Mouse (Mus musculus) neural tube, embryonic 12.5 days (tissue): ENCODE measurements around the gene Scg5. TPM values are rescaled to one million over a fixed set of nuclear protein-coding genes. Genes with fewer than 3 reads are reported as not detected.

Source experiments
- ATAC-seq: fragments of 200-750 bp; cut with Nextera tagmentation; 2 replicates; pipeline ENCODE4 v1.8.0; 2017; ENCODE audit warnings: low read depth, mild to moderate bottlenecking, moderate TSS enrichment, moderate library complexity; ENCODE audit not compliant: low FRiP score
- H3K27ac ChIP-seq: fragments of 300-500 bp; sonication (generic); 2 replicates; pipeline ENCODE4 v1.5.1; 2016
- H3K27me3 ChIP-seq: fragments of 300-500 bp; sonication (generic); replicated peaks from 2 replicates; pipeline ENCODE4 v1.6.1; 2016; ENCODE audit warnings: mild to moderate bottlenecking
- H3K36me3 ChIP-seq: fragments of 300-500 bp; sonication (generic); 2 replicates; pipeline ENCODE4 v1.6.1; 2016; ENCODE audit warnings: mild to moderate bottlenecking
- H3K4me1 ChIP-seq: fragments of 300-500 bp; sonication (generic); 2 replicates; pipeline ENCODE4 v1.6.1; 2016
- H3K4me2 ChIP-seq: fragments of 300-500 bp; sonication (generic); replicated peaks from 2 replicates; pipeline ENCODE4 v1.6.1; 2016; ENCODE audit warnings: mild to moderate bottlenecking
- H3K4me3 ChIP-seq: fragments of 300-500 bp; sonication (generic); 2 replicates; pipeline ENCODE4 v1.5.1; 2016
- H3K9ac ChIP-seq: fragments of 300-500 bp; sonication (generic); 2 replicates; pipeline ENCODE4 v1.6.1; 2016; ENCODE audit warnings: mild to moderate bottlenecking
- H3K9me3 ChIP-seq: fragments of 300-500 bp; sonication (generic); 2 replicates; pipeline ENCODE4 v1.6.1; 2016; ENCODE audit warnings: mild to moderate bottlenecking
- WGBS: fragments of 180-500 bp; shearing (Covaris S2); methylation state at CpG from one replicate; pipeline ENCODE4 v1.1.7; 2016; 5-methylcytosine and 5-hydroxymethylcytosine counted together
- polyA plus RNA-seq: library from polyadenylated mRNA; unstranded; fragments of >200 nt; fragmentation: Nextera tagmentation; extraction: Ambion mirVana; gene quantifications from 2 replicates; pipeline ENCODE4 v1.2.1, GENCODE M21; 2016

The Scg5 gene
- polyA plus RNA-seq, 1 experiment from 2014 or later, result 88.0 TPM

- WGBS, result 89% methylated on average over 8 of the region's 8 CpGs
- no peaks in the 10 kb centered on the region for H3K4me1 ChIP-seq
- H3K36me3 ChIP-seq, result no peaks in the 10 kb centered on the region
- H3K27ac ChIP-seq, result no peak overlapping the region
- ATAC-seq, result no peak
- no peaks in the 10 kb centered on the region for H3K27me3 ChIP-seq
- H3K9ac ChIP-seq, result no peak overlapping the region
- H3K4me3 ChIP-seq, result no peak overlapping the region
- H3K9me3 ChIP-seq, result no peaks in the 10 kb centered on the region
- no peak overlapping the region for H3K4me2 ChIP-seq
Observed at GRCm38 (mm10) chr2:113768541-113769303, 60.2 kb downstream of the Scg5 start.

- Histone ChIP-seq H3K4me3 (no peak overlapping the region), H3K27ac (no peak overlapping the region), H3K4me1 (no peaks in the 10 kb centered on the region), H3K36me3 (no peaks in the 10 kb centered on the region), H3K9me3 (no peaks in the 10 kb centered on the region), H3K9ac (no peak overlapping the region), H3K4me2 (no peak overlapping the region), H3K27me3 (no peaks in the 10 kb centered on the region)
- ATAC-seq, result no peak
- WGBS, result 74% methylated on average over 1 of the region's 1 CpGs
Observed at GRCm38 (mm10) chr2:113765885-113766284, 63.0 kb downstream of the Scg5 start.

GRCm38 (mm10) chr2:113764968-113765367, 64.0 kb downstream of the Scg5 start:
- no peaks in the 10 kb centered on the region for H3K4me1 ChIP-seq
- no peak overlapping the region for H3K9ac ChIP-seq
- ATAC-seq, result no peak
- H3K9me3 ChIP-seq, result no peaks in the 10 kb centered on the region
- no peak overlapping the region for H3K4me3 ChIP-seq
- no peaks in the 10 kb centered on the region; the same call in 1 of the 2 replicates for H3K27me3 ChIP-seq
- no peak overlapping the region for H3K4me2 ChIP-seq
- H3K36me3 ChIP-seq, result no peaks in the 10 kb centered on the region
- 82% methylated on average over 5 of the region's 5 CpGs for WGBS
- no peak overlapping the region for H3K27ac ChIP-seq

DNA sequence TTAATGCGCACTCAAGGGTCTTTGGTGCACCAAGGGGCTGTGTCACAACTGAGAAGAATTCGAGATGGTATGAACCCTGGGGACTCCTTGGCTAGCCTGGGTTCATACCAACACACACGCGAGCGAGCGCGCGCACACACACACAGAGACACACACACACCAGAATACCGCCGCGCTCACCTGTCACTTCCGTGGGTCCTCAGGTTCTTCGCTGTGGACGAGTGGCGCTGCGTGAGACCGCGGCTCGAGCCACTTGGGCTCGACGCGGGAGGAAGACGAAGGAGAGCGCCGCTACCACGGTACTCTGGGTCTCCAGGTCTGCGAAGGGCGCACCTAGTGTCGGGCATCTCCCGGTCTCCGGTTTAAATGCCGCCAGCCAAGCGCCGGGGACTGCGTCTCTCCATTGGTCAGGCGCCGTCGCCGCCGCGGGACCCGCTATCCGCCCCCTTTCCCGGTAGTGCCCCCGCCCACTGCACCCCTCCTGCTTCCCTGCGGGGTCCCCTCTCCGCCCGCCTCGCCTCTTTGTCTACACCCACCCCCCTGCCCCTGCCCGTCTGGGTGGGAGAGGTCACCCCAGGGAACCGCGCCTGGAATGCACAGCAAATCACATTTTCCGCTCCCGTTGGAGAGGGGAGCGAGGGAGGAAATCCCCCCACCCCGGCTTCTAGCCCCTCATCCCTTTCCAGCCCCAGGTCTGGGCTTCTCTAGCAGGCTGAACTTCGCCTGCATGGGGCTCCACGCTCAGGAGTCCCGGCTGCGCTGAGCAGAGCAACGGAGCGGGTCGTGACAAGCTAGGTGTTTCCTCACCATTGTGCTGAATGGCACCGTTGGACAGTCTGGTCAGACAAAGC, 70.4 kb downstream of the Scg5 start, which contains the start of gene Grem1:
Gene Grem1, minus strand, starts transcription at position 336 of the 851 bp plus-strand sequence.
- H3K27me3 ChIP-seq, result peaks cover 32% of the 10 kb centered on the region
- under 1% methylated on average over 58 of the region's 64 CpGs for WGBS

DNA sequence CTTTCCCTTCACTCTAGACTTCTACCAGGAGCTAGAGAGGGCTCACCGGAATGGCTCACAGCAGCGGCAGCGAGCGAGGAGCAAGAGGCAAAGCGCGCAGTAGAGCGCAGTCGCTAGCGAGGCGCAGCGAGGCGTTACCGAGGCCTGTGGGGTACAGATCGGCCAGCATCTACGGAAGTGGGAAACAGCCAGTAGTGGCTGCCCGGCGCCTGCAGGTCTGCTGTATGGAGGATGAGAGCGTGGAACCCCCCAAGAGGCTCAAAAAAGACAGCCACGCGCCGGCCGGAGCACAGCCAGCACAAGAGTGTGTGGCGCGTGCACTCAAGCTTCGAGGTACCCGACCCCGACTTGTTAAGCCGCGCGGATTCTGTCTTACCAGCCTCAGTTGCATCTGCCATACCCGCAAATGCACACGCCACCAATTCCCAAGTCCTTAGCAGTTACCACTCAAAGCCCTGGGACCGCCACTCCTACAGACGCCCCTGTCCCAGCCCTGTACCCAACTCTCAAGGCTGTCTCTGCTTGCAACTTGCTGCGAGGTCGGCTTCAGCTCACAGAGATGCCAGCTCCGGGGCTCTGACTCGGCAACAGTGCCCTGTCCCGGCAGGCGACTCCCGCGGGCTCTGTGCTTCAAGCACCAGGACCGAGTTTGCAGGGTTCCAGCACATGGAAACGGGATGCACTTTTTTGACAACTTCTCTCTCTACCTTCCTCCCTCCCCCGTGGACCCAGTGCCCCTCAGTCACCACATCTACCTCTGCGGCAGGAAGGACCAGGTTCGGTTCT, 71.2 kb downstream of the Scg5 start:
- Histone ChIP-seq H3K4me1 (peaks cover 24% of the 10 kb centered on the region), H3K27ac (no peak overlapping the region), H3K9me3 (no peaks in the 10 kb centered on the region), H3K4me2 (peak overlapping the region; percentile 96), H3K36me3 (no peaks in the 10 kb centered on the region), H3K4me3 (peak overlapping the region; percentile 55), H3K9ac (peak overlapping the region; percentile 51), H3K27me3 (peaks cover 32% of the 10 kb centered on the region)
- peak; percentile 57 for ATAC-seq
- under 1% methylated on average over 47 of the region's 47 CpGs for WGBS

More for the DNA sequence above, 70.4 kb downstream of the Scg5 start, which contains the start of gene Grem1:
- no peak within 1 kb of the TSS for H3K27ac ChIP-seq
- H3K36me3 ChIP-seq, result no peaks in the 10 kb centered on the region
- peak within 1 kb of the TSS; percentile 51 for H3K9ac ChIP-seq
- peak; percentile 75 for ATAC-seq
- H3K9me3 ChIP-seq, result no peaks in the 10 kb centered on the region
- H3K4me3 ChIP-seq, result peak within 1 kb of the TSS; percentile 55
- peaks cover 24% of the 10 kb centered on the region for H3K4me1 ChIP-seq
- H3K4me2 ChIP-seq, result peak within 1 kb of the TSS; percentile 96

DNA sequence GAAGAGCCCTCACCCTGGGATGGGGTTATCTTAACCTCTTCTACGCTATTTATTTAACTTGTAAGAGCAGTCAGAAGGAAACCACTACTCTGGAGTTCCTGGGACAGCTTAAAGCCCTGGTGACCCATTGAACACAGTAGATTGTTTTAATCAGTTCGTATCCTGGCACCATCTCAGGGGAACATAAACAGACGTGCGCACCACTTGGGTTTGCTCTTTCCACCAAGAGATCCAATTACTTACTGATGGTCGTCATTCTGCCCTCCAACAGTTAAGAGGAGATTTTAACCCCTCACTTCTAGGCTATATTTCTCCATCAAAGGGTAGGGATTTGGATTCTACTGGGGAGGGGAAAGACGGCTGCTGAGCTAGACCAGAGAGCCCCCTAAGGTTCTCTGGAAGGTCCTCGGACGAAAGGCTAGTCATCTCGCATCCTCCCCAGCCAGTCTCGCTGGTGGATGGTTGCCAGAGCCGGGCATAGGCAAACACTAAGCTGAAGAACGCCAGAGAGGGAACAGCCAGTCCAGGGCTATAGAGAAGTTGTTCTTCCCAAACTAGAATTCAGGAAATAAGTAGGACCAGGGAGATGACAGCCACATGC, 71.9 kb downstream of the Scg5 start:
- H3K9ac ChIP-seq, result peak overlapping the region; percentile 51; the same call in 1 of the 2 replicates
- peaks cover 32% of the 10 kb centered on the region for H3K27me3 ChIP-seq
- no peak for ATAC-seq
- H3K4me1 ChIP-seq, result peaks cover 24% of the 10 kb centered on the region
- H3K36me3 ChIP-seq, result no peaks in the 10 kb centered on the region
- peak overlapping the region; percentile 96 for H3K4me2 ChIP-seq
- 5% methylated on average over 12 of the region's 12 CpGs for WGBS
- peak overlapping the region; percentile 55 for H3K4me3 ChIP-seq
- H3K9me3 ChIP-seq, result no peaks in the 10 kb centered on the region
- H3K27ac ChIP-seq, result no peak overlapping the region

- no peaks in the 10 kb centered on the region for H3K27me3 ChIP-seq
- 82% methylated on average over 12 of the region's 12 CpGs for WGBS
- H3K27ac ChIP-seq, result no peak overlapping the region
- H3K4me2 ChIP-seq, result no peak overlapping the region
- ATAC-seq, result no peak
- H3K9me3 ChIP-seq, result no peaks in the 10 kb centered on the region
- no peak overlapping the region for H3K9ac ChIP-seq
- H3K4me3 ChIP-seq, result no peak overlapping the region
- no peaks in the 10 kb centered on the region for H3K4me1 ChIP-seq
- no peaks in the 10 kb centered on the region for H3K36me3 ChIP-seq
Observed at GRCm38 (mm10) chr2:113749721-113750120, 79.2 kb downstream of the Scg5 start.

GRCm38 (mm10) chr2:113749309-113749708, 79.6 kb downstream of the Scg5 start:
- Histone ChIP-seq H3K9ac (no peak overlapping the region), H3K36me3 (no peaks in the 10 kb centered on the region), H3K27ac (no peak overlapping the region), H3K4me3 (no peak overlapping the region), H3K4me2 (no peak overlapping the region), H3K4me1 (no peaks in the 10 kb centered on the region), H3K9me3 (no peaks in the 10 kb centered on the region), H3K27me3 (no peaks in the 10 kb centered on the region)
- no peak for ATAC-seq
- 93% methylated on average over 9 of the region's 9 CpGs for WGBS

DNA sequence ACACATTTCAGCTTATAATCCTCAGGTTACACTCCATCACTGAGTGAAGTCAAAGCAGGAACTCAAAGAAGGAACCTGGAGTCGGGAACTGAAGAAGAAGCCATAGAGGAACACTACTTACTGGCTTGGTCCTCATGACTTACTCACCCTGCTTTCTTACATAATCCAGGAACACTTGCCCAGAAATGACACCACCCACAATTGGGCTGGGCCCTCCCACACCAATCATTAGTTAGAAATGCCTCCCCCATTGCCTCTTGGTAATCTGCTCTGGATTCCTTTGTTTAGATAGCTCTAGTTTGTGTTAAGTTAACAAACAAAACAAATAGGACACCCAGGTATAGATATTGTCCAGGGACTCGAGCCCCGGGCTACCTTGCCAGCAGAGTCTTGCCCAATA, 100.3 kb downstream of the Scg5 start:
- WGBS, result 96% methylated on average over 3 of the region's 3 CpGs
- no peak overlapping the region for H3K27ac ChIP-seq
- H3K4me1 ChIP-seq, result no peaks in the 10 kb centered on the region
- H3K9ac ChIP-seq, result no peak overlapping the region
- H3K4me3 ChIP-seq, result no peak overlapping the region
- no peak overlapping the region for H3K4me2 ChIP-seq
- no peaks in the 10 kb centered on the region for H3K9me3 ChIP-seq
- ATAC-seq, result no peak
- no peaks in the 10 kb centered on the region for H3K36me3 ChIP-seq
- H3K27me3 ChIP-seq, result no peaks in the 10 kb centered on the region
